Mouse (Mus musculus) neural tube, embryonic 15.5 days (tissue): ENCODE measurements around the gene Ergic2. TPM values are rescaled to one million over a fixed set of nuclear protein-coding genes. Genes with fewer than 3 reads are reported as not detected.
"Not testable (repeated sequence)": the region's sequence is repeated elsewhere in the genome, so short reads cannot be mapped to it uniquely, and the experiment has no call there.

Experiments used
- ATAC-seq: fragments of 200-750 bp; cut with Nextera tagmentation; 2 replicates; pipeline ENCODE4 v1.8.0; 2017; ENCODE audit warnings: mild to moderate bottlenecking, moderate TSS enrichment, moderate library complexity; ENCODE audit not compliant: low FRiP score
- H3K27ac ChIP-seq: fragments of 300-500 bp; sonication (generic); replicated peaks from 2 replicates; pipeline ENCODE4 v1.5.1; 2015; ENCODE audit warnings: mild to moderate bottlenecking, inconsistent platforms
- H3K27me3 ChIP-seq: fragments of 300-500 bp; sonication (generic); replicated peaks from 2 replicates; pipeline ENCODE4 v1.6.1; 2015; ENCODE audit warnings: inconsistent platforms
- H3K36me3 ChIP-seq: fragments of 300-500 bp; sonication (generic); 2 replicates; pipeline ENCODE4 v1.6.1; 2015; ENCODE audit warnings: inconsistent platforms
- H3K4me1 ChIP-seq: fragments of 300-500 bp; sonication (generic); 2 replicates; pipeline ENCODE4 v1.6.1; 2015; ENCODE audit warnings: inconsistent platforms
- H3K4me2 ChIP-seq: fragments of 300-500 bp; sonication (generic); 2 replicates; pipeline ENCODE4 v1.6.1; 2015; ENCODE audit warnings: inconsistent platforms, mild to moderate bottlenecking, moderate library complexity
- H3K4me3 ChIP-seq: fragments of 300-500 bp; sonication (generic); replicated peaks from 2 replicates; pipeline ENCODE4 v1.5.1; 2015; ENCODE audit warnings: mild to moderate bottlenecking, inconsistent platforms
- H3K9ac ChIP-seq: fragments of 300-500 bp; sonication (generic); replicated peaks from 2 replicates; pipeline ENCODE4 v1.6.1; 2015; ENCODE audit warnings: mild to moderate bottlenecking, inconsistent platforms
- H3K9me3 ChIP-seq: fragments of 300-500 bp; sonication (generic); replicated peaks from 2 replicates; pipeline ENCODE4 v1.6.1; 2016; ENCODE audit warnings: inconsistent platforms
- WGBS: fragments of 180-500 bp; shearing (Covaris S2); methylation state at CpG from one replicate; pipeline ENCODE4 v1.1.7; 2015; ENCODE audit warnings: mixed read lengths; 5-methylcytosine and 5-hydroxymethylcytosine counted together
- polyA plus RNA-seq: library from polyadenylated mRNA; unstranded; fragments of >200 nt; fragmentation: Nextera tagmentation; extraction: Ambion mirVana; gene quantifications from 2 replicates; pipeline ENCODE4 v1.2.1, GENCODE M21; 2015

Ergic2 gene
- polyA plus RNA-seq, 1 experiment from 2014 or later = 221 TPM

DNA sequence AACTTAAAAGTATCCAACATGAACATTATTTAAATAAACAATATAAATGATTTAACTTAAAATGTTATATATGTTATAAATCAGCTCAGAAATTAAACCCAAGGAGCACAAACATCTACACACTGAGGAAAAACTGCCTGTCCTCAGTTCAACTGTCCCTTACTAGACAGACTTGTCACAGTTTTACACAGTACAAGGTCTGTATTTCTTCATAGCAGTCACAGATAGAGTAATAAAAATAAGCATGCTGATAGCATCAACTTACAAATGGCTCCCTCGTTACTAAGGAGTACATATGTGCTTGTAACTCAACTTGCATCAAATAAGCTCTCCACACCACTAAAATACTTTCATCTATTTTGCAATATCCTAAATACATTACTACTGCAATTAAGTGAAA is 7.0 kb downstream of the Ergic2 start:
- no peak overlapping the region for H3K4me2 ChIP-seq
- 83% methylated on average over 1 of the region's 1 CpGs for WGBS
- ATAC-seq = no peak

DNA sequence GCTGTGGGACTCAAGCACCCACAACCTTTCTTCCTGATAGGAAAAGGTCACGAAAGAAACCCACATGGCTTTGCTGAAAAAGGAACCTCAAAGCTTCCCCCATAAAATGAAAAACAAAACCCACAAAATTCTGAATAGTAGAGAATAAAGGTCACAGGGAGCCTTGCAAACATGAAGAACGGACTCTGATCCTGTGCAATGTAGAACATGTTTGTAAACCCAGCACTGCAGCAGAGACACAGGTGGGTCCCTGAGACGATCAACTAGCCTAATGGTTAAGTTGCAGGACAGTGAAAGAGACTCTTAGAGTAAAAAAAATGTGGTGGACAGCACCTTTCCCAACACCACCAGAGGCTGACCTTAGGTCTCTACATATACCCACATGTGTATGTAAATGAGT is 12.4 kb downstream of the Ergic2 start:
- no peak overlapping the region for H3K27ac ChIP-seq
- no peak overlapping the region for H3K9ac ChIP-seq
- H3K9me3 ChIP-seq = no peaks in the 10 kb centered on the region
- peaks cover 45% of the 10 kb centered on the region for H3K36me3 ChIP-seq
- no peaks in the 10 kb centered on the region for H3K27me3 ChIP-seq
- H3K4me2 ChIP-seq = no peak overlapping the region
- no peak for ATAC-seq
- no peak overlapping the region for H3K4me3 ChIP-seq
- WGBS = 95% methylated on average over 3 of the region's 3 CpGs
- no peaks in the 10 kb centered on the region for H3K4me1 ChIP-seq

More for the DNA sequence above, 7.0 kb downstream of the Ergic2 start:
- Histone ChIP-seq H3K4me3 (no peak overlapping the region), H3K27ac (no peak overlapping the region), H3K4me1 (peaks cover 9% of the 10 kb centered on the region), H3K27me3 (no peaks in the 10 kb centered on the region), H3K36me3 (peaks cover 28% of the 10 kb centered on the region), H3K9ac (no peak overlapping the region), H3K9me3 (no peaks in the 10 kb centered on the region)

DNA sequence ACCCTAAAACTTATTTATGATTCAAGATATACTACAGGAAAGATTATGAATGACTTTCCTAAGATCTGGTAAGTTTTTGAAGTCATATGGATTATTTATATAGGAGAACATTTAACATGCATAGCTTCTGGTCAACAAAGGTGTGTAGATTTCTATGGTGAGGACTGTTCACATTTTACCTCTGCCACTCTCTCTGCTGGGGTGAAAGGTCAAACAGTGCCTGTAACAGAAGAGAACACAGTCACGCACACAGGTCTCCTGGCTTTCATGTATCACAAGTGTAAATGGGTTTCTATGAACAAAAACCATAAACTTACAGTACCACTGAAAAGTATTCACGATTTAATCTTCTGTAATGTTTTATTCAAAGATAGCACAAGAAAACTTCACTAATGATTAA is 13.0 kb downstream of the Ergic2 start:
- no peak overlapping the region for H3K27ac ChIP-seq
- H3K4me2 ChIP-seq = no peak overlapping the region
- H3K27me3 ChIP-seq = no peaks in the 10 kb centered on the region
- no peak for ATAC-seq
- H3K36me3 ChIP-seq = peaks cover 49% of the 10 kb centered on the region
- H3K9me3 ChIP-seq = no peaks in the 10 kb centered on the region
- 97% methylated on average over 2 of the region's 2 CpGs for WGBS
- H3K4me1 ChIP-seq = no peaks in the 10 kb centered on the region
- H3K9ac ChIP-seq = no peak overlapping the region
- no peak overlapping the region for H3K4me3 ChIP-seq

DNA sequence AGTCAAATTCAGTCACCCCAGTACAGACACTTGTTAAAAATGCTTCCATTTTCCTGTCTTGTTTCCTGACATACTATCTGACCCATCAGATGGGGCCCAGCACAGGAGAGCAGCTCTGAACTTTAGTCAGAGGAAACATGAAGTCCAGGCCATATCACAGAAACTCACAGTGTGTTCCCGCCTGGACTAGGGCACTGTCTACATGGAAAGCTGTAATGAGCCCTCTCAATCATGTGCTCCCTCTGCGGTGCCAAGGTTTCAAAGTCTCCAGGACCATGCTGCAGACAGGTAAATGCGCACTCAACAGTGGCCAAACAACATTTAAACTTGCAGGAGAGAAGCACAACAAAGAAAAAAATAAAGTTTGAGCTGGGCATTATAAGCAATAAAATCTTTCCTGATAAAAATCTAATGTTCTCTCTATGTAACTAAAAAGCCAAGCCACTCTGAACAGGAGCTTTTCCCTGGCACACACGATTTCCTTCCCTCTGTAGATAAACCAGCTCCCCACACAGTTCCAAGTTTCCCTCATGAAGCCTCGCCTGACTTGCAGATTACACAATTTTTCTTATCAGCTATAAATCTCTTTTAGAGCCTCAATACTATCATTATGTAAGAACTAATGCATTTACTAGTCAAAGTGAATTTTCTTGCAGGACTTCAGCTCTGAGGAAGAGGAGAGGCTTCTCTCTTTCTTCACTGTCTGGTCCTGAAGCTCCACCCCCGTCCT is 18.0 kb downstream of the Ergic2 start:
- no peak overlapping the region for H3K4me2 ChIP-seq
- H3K9ac ChIP-seq = no peak overlapping the region
- H3K27me3 ChIP-seq = no peaks in the 10 kb centered on the region
- H3K4me1 ChIP-seq = no peaks in the 10 kb centered on the region
- WGBS = 93% methylated on average over 6 of the region's 6 CpGs
- H3K36me3 ChIP-seq = peaks cover 52% of the 10 kb centered on the region
- no peak overlapping the region for H3K27ac ChIP-seq
- ATAC-seq = no peak
- no peak overlapping the region for H3K4me3 ChIP-seq
- H3K9me3 ChIP-seq = no peaks in the 10 kb centered on the region

GRCm38 (mm10) chr6:148185694-148186093 is 26.5 kb downstream of the Ergic2 start:
- no peak overlapping the region for H3K27ac ChIP-seq
- peaks cover 77% of the 10 kb centered on the region for H3K36me3 ChIP-seq
- no peaks in the 10 kb centered on the region for H3K27me3 ChIP-seq
- WGBS = 98% methylated on average over 1 of the region's 1 CpGs
- H3K9me3 ChIP-seq = no peaks in the 10 kb centered on the region
- no peak for ATAC-seq
- H3K4me3 ChIP-seq = no peak overlapping the region
- no peak overlapping the region for H3K9ac ChIP-seq
- no peaks in the 10 kb centered on the region for H3K4me1 ChIP-seq
- H3K4me2 ChIP-seq = no peak overlapping the region

DNA sequence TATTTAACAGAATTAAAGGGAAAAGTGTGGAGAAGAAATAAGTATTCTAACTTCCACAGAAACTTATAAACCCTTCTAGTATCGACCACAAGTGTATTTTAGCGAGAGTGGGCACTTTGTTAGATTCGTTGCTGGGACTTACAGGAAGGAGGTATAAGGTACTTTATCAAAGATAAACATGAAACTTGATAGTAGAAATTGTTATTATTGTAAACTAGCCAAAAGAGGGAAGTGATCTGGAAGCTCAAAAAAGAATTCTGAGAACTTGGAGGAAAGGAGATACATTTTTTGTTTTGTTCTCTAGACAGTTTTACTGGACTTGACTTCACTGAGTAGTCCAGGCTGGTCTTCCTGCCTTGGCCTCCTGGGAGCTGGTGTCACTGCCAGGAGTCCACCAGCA is 39.3 kb downstream of the Ergic2 start:
- ATAC-seq = no peak
- Histone ChIP-seq H3K36me3 (0 out of 2 replicates have a peak, but pooled peaks cover 5% of the 10 kb centered on the region), H3K27ac (no peak overlapping the region), H3K4me3 (no peak overlapping the region), H3K9me3 (no peaks in the 10 kb centered on the region), H3K4me1 (no peaks in the 10 kb centered on the region), H3K27me3 (no peaks in the 10 kb centered on the region), H3K9ac (no peak overlapping the region), H3K4me2 (no peak overlapping the region)
- 92% methylated on average over 3 of the region's 3 CpGs for WGBS

- not testable (repeated sequence) for H3K4me3 ChIP-seq, H3K9me3 ChIP-seq, H3K27me3 ChIP-seq, H3K36me3 ChIP-seq, H3K4me2 ChIP-seq, H3K4me1 ChIP-seq, H3K9ac ChIP-seq, ATAC-seq, H3K27ac ChIP-seq
- WGBS = 69% methylated on average over 4 of the region's 4 CpGs
Observed at GRCm38 (mm10) chr6:148152305-148152704, 59.9 kb downstream of the Ergic2 start.

GRCm38 (mm10) chr6:148142421-148142820 is 69.8 kb downstream of the Ergic2 start:
- Histone ChIP-seq H3K9me3 (no peaks in the 10 kb centered on the region), H3K9ac (no peak overlapping the region), H3K27ac (no peak overlapping the region), H3K4me2 (no peak overlapping the region), H3K36me3 (no peaks in the 10 kb centered on the region), H3K4me3 (no peak overlapping the region), H3K27me3 (no peaks in the 10 kb centered on the region), H3K4me1 (no peaks in the 10 kb centered on the region)
- ATAC-seq = no peak
- 92% methylated on average over 1 of the region's 1 CpGs for WGBS

DNA sequence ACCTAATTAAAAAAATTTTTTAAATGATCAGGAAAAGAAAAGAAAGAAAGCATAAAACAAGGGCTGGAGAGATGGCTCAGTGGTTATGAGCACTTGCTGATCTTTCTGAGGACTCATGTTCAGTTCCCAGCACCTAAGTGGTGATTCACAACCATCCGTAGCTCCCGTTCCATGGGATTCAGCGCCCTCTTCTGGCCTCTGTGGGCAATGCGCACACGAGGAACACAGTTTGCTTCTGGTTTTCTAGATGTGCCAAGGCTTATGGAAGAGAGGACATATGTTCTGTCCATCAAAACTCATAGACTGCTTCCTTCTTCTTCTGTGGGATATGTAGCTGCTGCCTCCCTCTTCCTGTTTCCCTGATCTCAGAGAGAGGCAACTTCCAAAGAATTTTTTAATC is 70.3 kb downstream of the Ergic2 start:
- Histone ChIP-seq H3K36me3 (no peaks in the 10 kb centered on the region), H3K9ac (no peak overlapping the region), H3K27me3 (no peaks in the 10 kb centered on the region), H3K4me3 (no peak overlapping the region), H3K27ac (no peak overlapping the region), H3K4me2 (no peak overlapping the region), H3K9me3 (no peaks in the 10 kb centered on the region), H3K4me1 (no peaks in the 10 kb centered on the region)
- ATAC-seq = no peak
- WGBS = 83% methylated on average over 5 of the region's 5 CpGs

DNA sequence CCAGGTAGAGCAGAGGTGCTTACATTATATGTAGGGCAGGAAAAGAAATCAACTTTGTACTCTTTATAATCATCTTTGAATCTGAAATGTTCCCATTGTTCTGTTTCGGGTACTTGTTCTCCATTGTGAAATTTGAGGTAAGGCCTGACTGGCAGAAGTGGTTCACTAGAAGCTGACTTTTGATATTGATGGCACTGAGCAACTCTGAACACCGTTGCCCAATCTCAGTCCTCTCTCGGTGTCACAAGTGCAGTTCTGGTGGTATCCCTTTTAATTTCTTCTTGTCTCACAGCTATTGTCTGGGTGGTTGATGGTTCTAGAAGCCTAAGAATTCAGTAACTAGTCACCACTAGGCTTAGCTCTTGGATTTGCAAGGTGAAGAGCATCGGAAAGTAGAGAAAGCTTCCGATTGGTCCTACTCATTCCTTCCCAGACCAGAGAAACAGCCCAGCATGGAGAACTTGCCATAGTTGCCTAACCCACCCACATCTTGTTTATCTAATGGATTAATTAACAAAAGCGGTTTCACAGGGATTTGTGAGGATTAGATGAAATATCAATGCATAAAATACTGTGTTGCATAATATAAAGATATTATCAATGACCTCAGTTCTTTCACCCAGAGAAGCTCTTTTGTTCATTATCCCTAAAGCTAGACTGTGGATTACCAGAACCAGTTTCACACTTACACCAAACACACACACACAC is 72.7 kb downstream of the Ergic2 start:
- H3K36me3 ChIP-seq = no peaks in the 10 kb centered on the region
- H3K9ac ChIP-seq = no peak overlapping the region
- no peaks in the 10 kb centered on the region for H3K27me3 ChIP-seq
- H3K27ac ChIP-seq = no peak overlapping the region
- H3K4me1 ChIP-seq = no peaks in the 10 kb centered on the region
- H3K4me2 ChIP-seq = no peak overlapping the region
- 88% methylated on average over 6 of the region's 6 CpGs for WGBS
- ATAC-seq = no peak
- no peak overlapping the region for H3K4me3 ChIP-seq
- no peaks in the 10 kb centered on the region for H3K9me3 ChIP-seq

DNA sequence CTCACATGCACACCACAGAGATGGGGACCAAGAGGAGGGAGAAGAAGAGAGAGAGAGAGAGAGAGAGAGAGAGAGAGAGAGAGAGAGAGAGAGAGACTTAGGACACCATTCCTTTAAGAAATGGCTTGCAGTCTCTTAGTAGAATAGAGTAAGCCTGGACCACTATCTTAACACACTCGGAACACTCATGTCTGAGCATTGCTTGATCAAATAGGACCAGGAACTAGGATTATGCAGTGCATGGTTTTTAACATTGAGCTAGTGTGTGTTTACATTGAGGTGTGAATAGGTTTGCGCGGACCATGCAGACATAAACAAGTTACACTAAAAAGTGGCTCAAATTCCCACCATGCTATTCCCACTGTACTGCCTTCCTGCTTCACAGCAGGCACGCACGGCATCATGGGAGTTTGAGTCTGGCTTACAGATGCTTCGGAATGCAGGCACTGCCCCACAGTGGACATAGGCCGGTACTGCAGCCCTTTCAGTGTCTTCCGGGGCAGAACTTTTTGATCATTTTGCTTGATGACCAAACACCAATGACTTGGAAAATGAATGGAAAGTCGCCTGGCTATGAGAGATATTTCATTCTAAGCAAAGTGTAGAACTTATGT is 76.3 kb downstream of the Ergic2 start:
- no peaks in the 10 kb centered on the region for H3K27me3 ChIP-seq
- H3K27ac ChIP-seq = no peak overlapping the region
- no peaks in the 10 kb centered on the region for H3K36me3 ChIP-seq
- ATAC-seq = peak; percentile 80
- H3K4me2 ChIP-seq = no peak overlapping the region
- peaks cover 4% of the 10 kb centered on the region; the same call in 1 of the 2 replicates for H3K4me1 ChIP-seq
- H3K4me3 ChIP-seq = no peak overlapping the region
- no peaks in the 10 kb centered on the region for H3K9me3 ChIP-seq
- no peak overlapping the region for H3K9ac ChIP-seq
- WGBS = 34% methylated on average over 9 of the region's 9 CpGs

DNA sequence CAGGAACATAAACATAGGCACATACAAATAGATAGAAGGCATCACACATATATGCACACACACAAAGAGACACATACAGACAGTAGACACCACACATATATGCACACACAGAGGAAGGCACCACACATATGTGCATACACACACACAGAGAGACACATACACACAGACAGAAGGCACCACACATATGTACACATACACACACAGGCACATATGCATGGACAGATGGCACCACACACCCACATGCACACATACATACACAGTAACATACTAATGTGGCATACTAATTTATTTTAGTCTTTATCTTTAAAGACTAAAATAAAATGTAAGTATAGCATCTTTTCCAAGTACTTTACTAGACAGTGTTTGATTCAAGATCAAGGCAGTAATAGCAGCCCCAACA is 78.6 kb downstream of the Ergic2 start:
- Histone ChIP-seq H3K27ac (no peak overlapping the region), H3K4me2 (no peak overlapping the region), H3K4me1 (peaks cover 4% of the 10 kb centered on the region; the same call in 1 of the 2 replicates), H3K27me3 (no peaks in the 10 kb centered on the region), H3K36me3 (no peaks in the 10 kb centered on the region), H3K4me3 (no peak overlapping the region), H3K9ac (no peak overlapping the region), H3K9me3 (no peaks in the 10 kb centered on the region)
- no peak for ATAC-seq
